Mouse (Mus musculus) neural tube, embryonic 10.5 days (tissue): Measurements from ENCODE around the gene Cct2.
A peak's percentile ranks its signal among the peaks of the same experiment; 100 is the strongest.

Experiments
- DNase-seq: peaks from one replicate; pipeline ENCODE4 v3.0.0-alpha.2; 2017; ENCODE audit warnings: low spot score; ENCODE audit errors: extremely low spot score

The Cct2 gene

GRCm38 (mm10) chr10:117063254-117064021 lies at the start of gene Cct2:
Gene Cct2, minus strand, starts transcription at chr10:117063814.
- DNase-seq, result peak; percentile 98

- no peak for DNase-seq
These were observed 48.9 kb upstream of the Cct2 start for GRCm38 (mm10) chr10:117112545-117112944.

- DNase-seq, result no peak
These were observed 47.8 kb upstream of the Cct2 start for GRCm38 (mm10) chr10:117111455-117111854.

GRCm38 (mm10) chr10:117110271-117110670 lies 46.7 kb upstream of the Cct2 start:
- DNase-seq, result no peak

- DNase-seq, result no peak
These were observed 43.1 kb upstream of the Cct2 start for GRCm38 (mm10) chr10:117106686-117107085.

GRCm38 (mm10) chr10:117106244-117106643 lies 42.6 kb upstream of the Cct2 start:
- DNase-seq, result no peak

GRCm38 (mm10) chr10:117105015-117105414 lies 41.4 kb upstream of the Cct2 start:
- DNase-seq, result no peak

- DNase-seq, result no peak
These were observed 40.4 kb upstream of the Cct2 start for GRCm38 (mm10) chr10:117103854-117104598.

- DNase-seq, result no peak
These were observed 36.6 kb upstream of the Cct2 start for GRCm38 (mm10) chr10:117100175-117100574.

- DNase-seq, result no peak
These were observed 33.6 kb upstream of the Cct2 start for GRCm38 (mm10) chr10:117097116-117097698.

GRCm38 (mm10) chr10:117096096-117096495 lies 32.5 kb upstream of the Cct2 start:
- DNase-seq, result no peak

- peak; percentile 54 for DNase-seq
These were observed 31.1 kb upstream of the Cct2 start for GRCm38 (mm10) chr10:117094504-117095329.

GRCm38 (mm10) chr10:117089628-117090027 lies 26.0 kb upstream of the Cct2 start:
- no peak for DNase-seq

GRCm38 (mm10) chr10:117081914-117082359 lies 18.3 kb upstream of the Cct2 start:
- DNase-seq, result no peak

- no peak for DNase-seq
These were observed 17.7 kb upstream of the Cct2 start for GRCm38 (mm10) chr10:117081326-117081725.

GRCm38 (mm10) chr10:117078284-117078683 lies 14.7 kb upstream of the Cct2 start:
- peak; percentile 29 for DNase-seq

GRCm38 (mm10) chr10:117073176-117073575 lies 9.6 kb upstream of the Cct2 start:
- DNase-seq, result no peak

GRCm38 (mm10) chr10:117072191-117072888 lies 8.7 kb upstream of the Cct2 start:
- no peak for DNase-seq

GRCm38 (mm10) chr10:117069109-117069508 lies 5.5 kb upstream of the Cct2 start:
- DNase-seq, result no peak

- no peak for DNase-seq
These were observed 462 bp upstream of the Cct2 start for GRCm38 (mm10) chr10:117064076-117064475.

- DNase-seq, result no peak
These were observed 740 bp downstream of the Cct2 start for GRCm38 (mm10) chr10:117062894-117063253.
